Mouse (Mus musculus) liver, embryonic 15.5 days (tissue): ENCODE measurements around the gene Zranb1. TPM values are rescaled to one million over a fixed set of nuclear protein-coding genes. Genes with fewer than 3 reads are reported as not detected.

Experiments
- ATAC-seq: fragments of 200-750 bp; cut with Nextera tagmentation; 2 replicates; pipeline ENCODE4 v1.8.0; 2017; ENCODE audit warnings: moderate number of reproducible peaks, mild to moderate bottlenecking, moderate library complexity; ENCODE audit not compliant: insufficient read depth
- H3K27ac ChIP-seq: fragments of 300-500 bp; sonication (generic); replicated peaks from 2 replicates; pipeline ENCODE4 v1.5.1; 2015; ENCODE audit warnings: mild to moderate bottlenecking, inconsistent platforms
- H3K27me3 ChIP-seq: fragments of 300-500 bp; sonication (generic); 2 replicates; pipeline ENCODE4 v1.6.1; 2015; ENCODE audit warnings: mild to moderate bottlenecking, inconsistent platforms
- H3K36me3 ChIP-seq: fragments of 300-500 bp; sonication (generic); replicated peaks from 2 replicates; pipeline ENCODE4 v1.6.1; 2015; ENCODE audit warnings: moderate library complexity, mild to moderate bottlenecking, inconsistent platforms
- H3K4me1 ChIP-seq: fragments of 300-500 bp; sonication (generic); replicated peaks from 2 replicates; pipeline ENCODE4 v1.6.1; 2015; ENCODE audit warnings: inconsistent platforms
- H3K4me2 ChIP-seq: fragments of 300-500 bp; sonication (generic); 2 replicates; pipeline ENCODE4 v1.6.1; 2015; ENCODE audit warnings: moderate library complexity, mild to moderate bottlenecking, inconsistent platforms
- H3K4me3 ChIP-seq: fragments of 300-500 bp; sonication (generic); replicated peaks from 2 replicates; pipeline ENCODE4 v1.5.1; 2015; ENCODE audit warnings: mild to moderate bottlenecking, inconsistent platforms
- H3K9ac ChIP-seq: fragments of 300-500 bp; sonication (generic); 2 replicates; pipeline ENCODE4 v1.6.1; 2015; ENCODE audit warnings: moderate library complexity, mild to moderate bottlenecking, inconsistent platforms
- H3K9me3 ChIP-seq: fragments of 300-500 bp; sonication (generic); replicated peaks from 2 replicates; pipeline ENCODE4 v1.6.1; 2016; ENCODE audit warnings: inconsistent platforms
- WGBS: fragments of 180-500 bp; shearing (Covaris S2); methylation state at CpG from one replicate; pipeline ENCODE4 v1.1.7; 2015; ENCODE audit warnings: mixed read lengths; ENCODE audit not compliant: insufficient replicate concordance; 5-methylcytosine and 5-hydroxymethylcytosine counted together
- polyA plus RNA-seq: library from polyadenylated mRNA; unstranded; fragments of >200 nt; fragmentation: Nextera tagmentation; extraction: Ambion mirVana; gene quantifications from 2 replicates; pipeline ENCODE4 v1.2.1, GENCODE M21; 2015

Zranb1 gene
- polyA plus RNA-seq, 1 experiment from 2014 or later, result 6.8 TPM

DNA sequence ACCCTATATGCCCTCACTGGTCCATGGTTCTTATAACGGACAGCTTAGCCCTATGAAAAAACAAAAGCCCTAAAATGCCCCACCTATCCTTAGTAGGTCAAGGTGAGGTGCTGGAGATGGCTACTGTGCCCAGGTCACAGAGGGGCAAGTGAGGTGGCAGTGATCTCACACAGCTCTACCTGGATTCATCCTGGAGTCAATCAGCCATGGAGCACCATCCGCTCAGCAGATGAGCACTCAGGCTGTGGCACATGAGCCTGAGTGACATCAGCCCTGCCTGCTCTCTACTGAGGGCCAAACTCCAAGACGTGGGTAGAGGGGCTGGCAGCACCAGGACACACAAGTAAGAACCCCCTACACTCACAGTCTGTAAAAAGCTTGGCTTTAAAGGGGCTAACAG lies 70.4 kb downstream of the Zranb1 start:
- Histone ChIP-seq H3K27me3 (no peaks in the 10 kb centered on the region), H3K27ac (no peak overlapping the region), H3K4me2 (no peak overlapping the region), H3K4me3 (no peak overlapping the region), H3K9ac (no peak overlapping the region), H3K9me3 (no peaks in the 10 kb centered on the region), H3K36me3 (no peaks in the 10 kb centered on the region; the same call in 1 of the 2 replicates), H3K4me1 (peaks cover 8% of the 10 kb centered on the region)
- 70% methylated on average over 3 of the region's 3 CpGs for WGBS
- no peak for ATAC-seq

GRCm38 (mm10) chr7:133002271-133002670 lies 71.3 kb downstream of the Zranb1 start:
- WGBS, result 89% methylated on average over 6 of the region's 6 CpGs
- H3K9me3 ChIP-seq, result no peaks in the 10 kb centered on the region
- ATAC-seq, result no peak
- no peak overlapping the region for H3K27ac ChIP-seq
- H3K4me3 ChIP-seq, result no peak overlapping the region
- H3K36me3 ChIP-seq, result no peaks in the 10 kb centered on the region
- H3K9ac ChIP-seq, result no peak overlapping the region
- no peak overlapping the region for H3K4me2 ChIP-seq
- H3K4me1 ChIP-seq, result peaks cover 8% of the 10 kb centered on the region
- no peaks in the 10 kb centered on the region for H3K27me3 ChIP-seq

DNA sequence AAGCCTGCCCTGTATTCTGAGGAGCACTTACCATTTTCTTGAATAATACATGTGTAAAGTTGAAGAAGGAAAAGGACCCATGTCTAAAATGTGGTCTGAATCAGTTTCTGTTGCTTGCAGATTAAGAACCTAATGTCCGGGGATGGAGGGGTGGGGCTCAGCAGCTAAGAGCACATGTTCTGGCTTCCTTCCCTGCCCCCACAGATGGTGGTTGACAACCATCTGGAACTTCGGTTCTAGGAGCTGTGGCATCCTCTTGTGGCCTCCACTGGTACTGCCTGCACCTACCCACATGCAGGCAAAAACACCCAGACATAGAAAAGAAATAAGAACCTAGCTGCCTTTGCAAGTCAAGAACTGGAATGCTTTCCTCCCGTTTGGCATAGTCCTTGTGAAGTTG lies 72.5 kb downstream of the Zranb1 start:
- peaks cover 8% of the 10 kb centered on the region for H3K4me1 ChIP-seq
- no peak overlapping the region for H3K4me3 ChIP-seq
- ATAC-seq, result no peak
- H3K9me3 ChIP-seq, result no peaks in the 10 kb centered on the region
- H3K27ac ChIP-seq, result no peak overlapping the region
- no peak overlapping the region for H3K4me2 ChIP-seq
- 12% methylated on average over 3 of the region's 3 CpGs for WGBS
- no peak overlapping the region for H3K9ac ChIP-seq
- no peaks in the 10 kb centered on the region for H3K36me3 ChIP-seq
- H3K27me3 ChIP-seq, result no peaks in the 10 kb centered on the region

GRCm38 (mm10) chr7:133005772-133006171 lies 74.8 kb downstream of the Zranb1 start:
- 65% methylated on average over 7 of the region's 7 CpGs for WGBS
- Histone ChIP-seq H3K9me3 (no peaks in the 10 kb centered on the region), H3K4me2 (no peak overlapping the region), H3K36me3 (no peaks in the 10 kb centered on the region), H3K9ac (no peak overlapping the region), H3K27ac (no peak overlapping the region), H3K27me3 (no peaks in the 10 kb centered on the region), H3K4me3 (no peak overlapping the region), H3K4me1 (peaks cover 8% of the 10 kb centered on the region)
- ATAC-seq, result no peak

GRCm38 (mm10) chr7:133007343-133007742 lies 76.4 kb downstream of the Zranb1 start:
- Histone ChIP-seq H3K9ac (no peak overlapping the region), H3K4me1 (peaks cover 11% of the 10 kb centered on the region)
- no peak for ATAC-seq

DNA sequence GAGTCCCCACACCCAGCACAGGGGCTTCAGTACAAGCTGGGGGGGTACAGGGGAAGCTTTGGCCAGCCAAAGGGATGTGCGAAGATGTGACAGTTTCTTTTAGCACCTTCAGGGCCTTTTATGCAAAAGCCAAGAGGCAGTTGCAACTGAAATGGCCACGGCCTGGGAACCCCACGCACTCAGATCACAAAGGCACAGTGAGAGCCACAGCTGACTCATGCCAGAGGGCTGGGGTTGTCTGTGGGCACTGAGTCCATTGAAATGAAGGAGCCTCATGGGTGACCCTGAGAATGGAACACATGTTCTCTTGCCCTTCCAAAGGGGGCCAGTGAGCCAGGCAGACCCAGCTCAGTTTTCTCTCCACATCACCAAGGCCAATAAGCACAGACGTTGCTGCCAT lies 77.7 kb downstream of the Zranb1 start:
- Histone ChIP-seq H3K9me3 (no peaks in the 10 kb centered on the region), H3K36me3 (no peaks in the 10 kb centered on the region), H3K4me1 (peaks cover 11% of the 10 kb centered on the region; the same call in 1 of the 2 replicates), H3K27ac (no peak overlapping the region), H3K4me2 (no peak overlapping the region), H3K4me3 (no peak overlapping the region), H3K27me3 (no peaks in the 10 kb centered on the region), H3K9ac (no peak overlapping the region)
- 62% methylated on average over 4 of the region's 4 CpGs for WGBS
- ATAC-seq, result no peak

More at GRCm38 (mm10) chr7:133007343-133007742, 76.4 kb downstream of the Zranb1 start:
- 50% methylated on average over 11 of the region's 11 CpGs for WGBS
- no peaks in the 10 kb centered on the region for H3K36me3 ChIP-seq
- no peak overlapping the region for H3K4me2 ChIP-seq
- no peaks in the 10 kb centered on the region for H3K9me3 ChIP-seq
- no peak overlapping the region for H3K27ac ChIP-seq
- no peak overlapping the region for H3K4me3 ChIP-seq
- H3K27me3 ChIP-seq, result no peaks in the 10 kb centered on the region

DNA sequence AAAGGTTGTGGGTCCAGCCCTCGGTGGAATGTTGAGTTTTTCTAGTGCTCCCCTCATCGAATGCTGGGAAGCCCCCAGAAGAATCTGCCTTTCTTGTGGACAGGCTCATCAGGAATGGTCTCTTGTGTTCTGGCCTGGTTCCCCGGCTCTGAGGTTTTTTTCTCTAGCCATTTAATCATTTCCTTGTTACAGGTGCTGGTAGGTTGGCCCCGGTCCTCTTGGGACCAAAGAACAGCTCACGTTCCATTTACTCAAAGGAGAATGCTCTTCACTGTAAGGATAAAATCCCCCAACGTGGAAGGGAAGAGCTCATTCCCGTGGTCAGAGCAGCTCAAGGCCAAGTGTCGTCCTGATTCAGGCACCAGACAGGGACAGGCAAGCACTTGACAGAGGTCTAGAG lies 78.7 kb downstream of the Zranb1 start:
- H3K36me3 ChIP-seq, result no peaks in the 10 kb centered on the region
- H3K9ac ChIP-seq, result no peak overlapping the region
- ATAC-seq, result no peak
- no peak overlapping the region for H3K4me2 ChIP-seq
- WGBS, result 63% methylated on average over 8 of the region's 8 CpGs
- peaks cover 9% of the 10 kb centered on the region; the same call in 1 of the 2 replicates for H3K4me1 ChIP-seq
- H3K4me3 ChIP-seq, result no peak overlapping the region
- H3K27me3 ChIP-seq, result peaks cover 7% of the 10 kb centered on the region; the same call in 1 of the 2 replicates
- no peaks in the 10 kb centered on the region for H3K9me3 ChIP-seq
- H3K27ac ChIP-seq, result no peak overlapping the region

DNA sequence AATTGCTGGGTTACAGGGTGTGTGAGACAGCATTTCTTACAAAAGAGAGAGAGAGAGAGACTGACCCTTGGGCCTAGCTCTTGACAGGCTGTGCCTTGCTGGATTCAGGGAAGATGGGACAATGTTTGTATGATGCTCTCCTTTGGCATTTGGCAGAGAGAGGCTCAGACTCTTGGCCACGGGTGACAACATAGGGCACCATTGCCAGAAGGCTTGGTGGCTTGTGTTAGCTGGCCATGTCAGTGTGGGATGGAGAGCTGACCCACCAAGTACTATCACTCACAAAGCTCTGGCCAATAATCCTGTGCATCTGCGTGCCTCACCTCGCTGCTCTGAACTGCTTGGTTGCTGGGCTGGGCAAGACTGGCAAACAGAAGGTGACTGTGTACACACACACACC lies 79.5 kb downstream of the Zranb1 start:
- no peak for ATAC-seq
- WGBS, result 72% methylated on average over 3 of the region's 3 CpGs

DNA sequence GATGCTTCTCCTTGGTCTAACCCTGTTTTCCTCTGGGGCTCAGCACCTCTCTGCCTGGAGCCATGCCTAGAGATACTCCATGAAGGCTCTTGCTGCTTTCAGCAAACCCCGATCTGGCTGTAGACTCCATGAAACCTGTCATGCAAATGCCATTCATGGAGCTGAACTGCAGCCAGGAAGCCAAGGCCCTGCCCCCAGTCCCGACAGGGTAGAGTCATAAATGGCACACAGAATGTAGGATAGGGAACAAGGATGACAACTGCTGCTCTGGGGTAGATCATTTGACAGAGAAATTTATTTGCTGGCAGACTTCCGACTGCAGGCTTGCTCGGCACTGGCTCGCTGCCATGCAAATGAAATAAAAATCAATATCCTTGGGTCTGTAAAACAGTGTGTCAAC lies 80.2 kb downstream of the Zranb1 start:
- H3K9me3 ChIP-seq, result no peaks in the 10 kb centered on the region
- H3K27me3 ChIP-seq, result peaks cover 8% of the 10 kb centered on the region; the same call in 1 of the 2 replicates
- ATAC-seq, result no peak
- H3K9ac ChIP-seq, result no peak overlapping the region
- no peak overlapping the region for H3K4me2 ChIP-seq
- peaks cover 9% of the 10 kb centered on the region; the same call in 1 of the 2 replicates for H3K4me1 ChIP-seq
- H3K27ac ChIP-seq, result no peak overlapping the region
- H3K36me3 ChIP-seq, result no peaks in the 10 kb centered on the region
- H3K4me3 ChIP-seq, result no peak overlapping the region
- WGBS, result 51% methylated on average over 5 of the region's 5 CpGs

More for the DNA sequence above, 79.5 kb downstream of the Zranb1 start:
- H3K9me3 ChIP-seq, result no peaks in the 10 kb centered on the region
- no peak overlapping the region for H3K9ac ChIP-seq
- no peak overlapping the region for H3K27ac ChIP-seq
- H3K36me3 ChIP-seq, result no peaks in the 10 kb centered on the region
- H3K4me2 ChIP-seq, result no peak overlapping the region
- peaks cover 9% of the 10 kb centered on the region; the same call in 1 of the 2 replicates for H3K4me1 ChIP-seq
- no peak overlapping the region for H3K4me3 ChIP-seq
- H3K27me3 ChIP-seq, result peaks cover 8% of the 10 kb centered on the region; the same call in 1 of the 2 replicates

DNA sequence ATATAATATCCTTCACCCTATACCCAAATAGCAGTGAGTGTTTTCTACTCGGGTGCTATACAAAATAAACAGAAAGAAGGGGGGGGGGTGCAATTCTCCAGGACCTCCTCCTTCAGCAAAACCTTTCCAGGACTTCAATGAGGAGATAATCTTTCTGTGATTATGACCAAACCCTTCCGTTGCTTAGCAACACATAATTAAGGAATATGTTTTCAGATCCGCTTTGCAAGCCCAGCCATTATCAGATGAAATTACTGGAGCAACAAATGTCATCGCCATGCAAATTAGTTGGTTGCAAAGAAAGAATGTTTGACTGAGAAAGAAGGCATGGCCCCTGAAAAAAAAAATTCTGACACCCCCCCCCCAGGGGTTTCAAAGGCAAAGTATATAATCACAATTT lies 80.7 kb downstream of the Zranb1 start:
- no peak for ATAC-seq
- Histone ChIP-seq H3K4me3 (no peak overlapping the region), H3K27ac (no peak overlapping the region), H3K9ac (no peak overlapping the region), H3K4me2 (no peak overlapping the region), H3K9me3 (no peaks in the 10 kb centered on the region), H3K4me1 (peaks cover 9% of the 10 kb centered on the region; the same call in 1 of the 2 replicates), H3K36me3 (no peaks in the 10 kb centered on the region), H3K27me3 (peaks cover 8% of the 10 kb centered on the region; the same call in 1 of the 2 replicates)
- WGBS, result 56% methylated on average over 4 of the region's 4 CpGs

DNA sequence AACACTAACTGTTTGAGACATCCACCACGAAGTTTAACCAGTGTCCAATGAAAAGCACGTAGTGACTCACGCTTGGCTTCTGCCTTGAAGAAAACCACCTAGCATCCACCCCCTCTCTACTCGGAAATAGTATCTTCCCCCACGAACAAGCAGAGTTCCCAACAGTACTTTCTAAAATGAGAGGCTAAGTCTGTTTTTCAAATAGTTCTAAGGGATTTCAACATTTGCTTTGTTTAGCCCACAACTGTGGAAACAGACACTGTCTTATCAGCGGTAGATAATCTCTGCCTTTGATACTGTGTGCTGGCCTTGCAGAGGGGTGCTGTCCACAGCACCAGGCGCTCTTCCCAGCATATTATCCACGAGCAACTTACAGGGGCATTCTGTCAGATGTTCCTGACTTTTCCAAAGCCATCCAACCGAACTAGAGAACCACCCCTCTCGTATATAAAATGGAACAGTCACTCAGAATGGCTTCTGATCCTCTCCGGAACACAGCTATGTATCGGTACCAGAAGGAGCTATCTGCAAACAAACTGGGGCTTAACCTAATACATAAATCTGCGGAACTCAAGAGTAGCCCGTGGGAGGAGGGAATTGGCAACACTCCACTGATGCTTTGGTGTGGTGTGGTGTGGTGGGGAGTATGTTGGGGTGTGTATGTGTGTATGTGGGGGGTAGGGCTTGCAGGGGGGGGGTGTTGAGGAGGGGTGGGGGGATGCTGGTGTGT lies 81.9 kb downstream of the Zranb1 start:
- no peak for ATAC-seq
- peaks cover 9% of the 10 kb centered on the region; the same call in 1 of the 2 replicates for H3K4me1 ChIP-seq
- H3K9me3 ChIP-seq, result no peaks in the 10 kb centered on the region
- 62% methylated on average over 14 of the region's 14 CpGs for WGBS
- no peak overlapping the region for H3K9ac ChIP-seq
- no peaks in the 10 kb centered on the region for H3K36me3 ChIP-seq
- H3K4me3 ChIP-seq, result no peak overlapping the region
- H3K27me3 ChIP-seq, result peaks cover 8% of the 10 kb centered on the region; the same call in 1 of the 2 replicates
- no peak overlapping the region for H3K4me2 ChIP-seq
- no peak overlapping the region for H3K27ac ChIP-seq
